Mouse (Mus musculus) left cerebral cortex, adult 2 months (tissue): ENCODE data around the gene Pbld2. TPM values are rescaled to one million over a fixed set of nuclear protein-coding genes. Genes with fewer than 3 reads are reported as not detected.

Source experiments
- DNase-seq, 2 experiments: peaks; one replicate each; pipeline ENCODE4 v3.0.0; 2021 to 2022; ENCODE audit warnings: low spot score in 2 of 2, mixed read lengths in 1 of 2; ENCODE audit errors: extremely low spot score in 1 of 2
- H3K27ac ChIP-seq: fragments of 200-600 bp; 2 replicates; pipeline ENCODE4 v1.8.1; 2022
- H3K4me3 ChIP-seq: fragments of 200-600 bp; 2 replicates; pipeline ENCODE4 v1.8.1; 2022
- CTCF ChIP-seq: fragments of 200-600 bp; IDR thresholded peaks from 2 replicates; pipeline ENCODE4 v1.8.1; 2022; ENCODE audit warnings: antibody characterized with exemption, mild to moderate bottlenecking, moderate library complexity
- intact Hi-C: fragments of 180-260 bp; cut with DNase I; formaldehyde crosslinking; loops from one replicate; pipeline ENCODE4 v1.15.1; 2025
- total RNA-seq, 2 experiments: library from RNA; stranded (reverse); gene quantifications; 2 replicates each; pipeline ENCODE4 v1.2.3; 2021

The Pbld2 gene
- total RNA-seq, 2 experiments from 2014 or later, result 2.7 to 3.3 TPM

- no peak for DNase-seq
- no peak for TF ChIP-seq CTCF
- Histone ChIP-seq H3K27ac (peak overlapping the region; percentile 50), H3K4me3 (no peak overlapping the region)
- intact Hi-C loops, result loop anchor here (10.0 kb wide), 3 partner anchors 89 to 359 kb away; partner anchors contain the start of genes Dnajc12, Herc4 and Sirt1
Measured at GRCm38 (mm10) chr10:63026156-63026794, 2.2 kb downstream of the Pbld2 start.

- DNase-seq, result no peak
- no peak overlapping the region for H3K4me3 ChIP-seq
- H3K27ac ChIP-seq, result peak overlapping the region; percentile 50; the same call in 1 of the 2 replicates
- intact Hi-C loops, result loop anchor here (10.0 kb wide), 3 partner anchors 88 to 358 kb away; partner anchors contain the start of genes Dnajc12, Herc4 and Sirt1
- no peak for TF ChIP-seq CTCF
Measured at GRCm38 (mm10) chr10:63026795-63027160, 2.7 kb downstream of the Pbld2 start.

- DNase-seq, result no peak
- intact Hi-C loops, result loop anchor here (10.0 kb wide), 3 partner anchors 87 to 357 kb away; partner anchors contain the start of genes Dnajc12, Herc4 and Sirt1
- Histone ChIP-seq H3K4me3 (no peak overlapping the region), H3K27ac (no peak overlapping the region)
- no peak for TF ChIP-seq CTCF
Measured at GRCm38 (mm10) chr10:63027376-63028161, 3.5 kb downstream of the Pbld2 start.

GRCm38 (mm10) chr10:63028396-63028795, 4.3 kb downstream of the Pbld2 start:
- TF ChIP-seq CTCF, result no peak
- no peak overlapping the region for H3K27ac ChIP-seq
- intact Hi-C loops, result loop anchor here (10.0 kb wide), 3 partner anchors 86 to 356 kb away; partner anchors contain the start of genes Dnajc12, Herc4 and Sirt1
- no peak for DNase-seq
- no peak overlapping the region for H3K4me3 ChIP-seq

- DNase-seq, result no peak
- intact Hi-C loops, result no loop called here
- Histone ChIP-seq H3K27ac (no peak overlapping the region), H3K4me3 (no peak overlapping the region)
- TF ChIP-seq CTCF, result no peak
Measured at GRCm38 (mm10) chr10:63032267-63032666, 8.2 kb downstream of the Pbld2 start.

GRCm38 (mm10) chr10:63032956-63033355, 8.8 kb downstream of the Pbld2 start:
- no peak for DNase-seq
- no peak for TF ChIP-seq CTCF
- intact Hi-C loops, result no loop called here
- no peak overlapping the region for H3K27ac ChIP-seq
- H3K4me3 ChIP-seq, result no peak overlapping the region

- no peak overlapping the region for H3K27ac ChIP-seq
- intact Hi-C loops, result no loop called here
- TF ChIP-seq CTCF, result no peak
- DNase-seq, result no peak
- H3K4me3 ChIP-seq, result no peak overlapping the region
Measured at GRCm38 (mm10) chr10:63038571-63039320, 14.6 kb downstream of the Pbld2 start.

GRCm38 (mm10) chr10:63039867-63040628, 15.9 kb downstream of the Pbld2 start:
- no peak overlapping the region for H3K27ac ChIP-seq
- H3K4me3 ChIP-seq, result no peak overlapping the region
- TF ChIP-seq CTCF, result no peak
- intact Hi-C loops, result no loop called here
- no peak for DNase-seq

- peak; percentile 52 for TF ChIP-seq CTCF
- Histone ChIP-seq H3K4me3 (no peak overlapping the region), H3K27ac (no peak overlapping the region)
- intact Hi-C loops, result no loop called here
- no peak for DNase-seq
Measured at GRCm38 (mm10) chr10:63043154-63043553, 19.0 kb downstream of the Pbld2 start.

- H3K4me3 ChIP-seq, result no peak overlapping the region
- H3K27ac ChIP-seq, result no peak overlapping the region
- intact Hi-C loops, result no loop called here
- no peak for DNase-seq
- no peak for TF ChIP-seq CTCF
Measured at GRCm38 (mm10) chr10:63047751-63048150, 23.6 kb downstream of the Pbld2 start.

GRCm38 (mm10) chr10:63049106-63049505, 25.0 kb downstream of the Pbld2 start:
- DNase-seq, result no peak
- Histone ChIP-seq H3K4me3 (no peak overlapping the region), H3K27ac (no peak overlapping the region)
- no peak for TF ChIP-seq CTCF
- intact Hi-C loops, result no loop called here
